Mouse (Mus musculus) midbrain, embryonic 16.5 days (tissue): ENCODE results near the gene Psmc3. TPM values are rescaled to one million over a fixed set of nuclear protein-coding genes. Genes with fewer than 3 reads are reported as not detected.
"Not testable (repeated sequence)": the region's sequence is repeated elsewhere in the genome, so short reads cannot be mapped to it uniquely, and the experiment has no call there.

Experiments
- ATAC-seq: fragments of 200-750 bp; cut with Nextera tagmentation; 2 replicates; pipeline ENCODE4 v1.8.0; 2017; ENCODE audit warnings: moderate TSS enrichment
- H3K27ac ChIP-seq: fragments of 300-500 bp; sonication (generic); 2 replicates; pipeline ENCODE4 v1.5.1; 2014; ENCODE audit warnings: mild to moderate bottlenecking, low read length, mixed read lengths
- H3K27me3 ChIP-seq: fragments of 300-500 bp; sonication (generic); 2 replicates; pipeline ENCODE4 v1.6.1; 2014; ENCODE audit warnings: low read depth, low read length, mixed read lengths; ENCODE audit not compliant: control insufficient read depth, insufficient read depth
- H3K36me3 ChIP-seq: fragments of 300-500 bp; sonication (generic); 2 replicates; pipeline ENCODE4 v1.6.1; 2014; ENCODE audit warnings: mild to moderate bottlenecking, low read length, moderate library complexity, mixed read lengths; ENCODE audit not compliant: control insufficient read depth, insufficient read depth
- H3K4me1 ChIP-seq: fragments of 300-500 bp; sonication (generic); 2 replicates; pipeline ENCODE4 v1.6.1; 2014; ENCODE audit warnings: mild to moderate bottlenecking, low read length, mixed read lengths; ENCODE audit not compliant: control insufficient read depth, insufficient read depth
- H3K4me2 ChIP-seq: fragments of 300-500 bp; sonication (generic); 2 replicates; pipeline ENCODE4 v1.6.1; 2014; ENCODE audit warnings: mild to moderate bottlenecking, low read length, mixed read lengths
- H3K4me3 ChIP-seq: fragments of 300-500 bp; sonication (generic); 2 replicates; pipeline ENCODE4 v1.5.1; 2014; ENCODE audit warnings: low read depth, mild to moderate bottlenecking, low read length, moderate library complexity, mixed read lengths
- H3K9ac ChIP-seq: fragments of 300-500 bp; sonication (generic); 2 replicates; pipeline ENCODE4 v1.6.1; 2014; ENCODE audit warnings: low read depth, low read length, mixed read lengths
- H3K9me3 ChIP-seq: fragments of 300-500 bp; sonication (generic); replicated peaks from 2 replicates; pipeline ENCODE4 v1.6.1; 2014; ENCODE audit warnings: mild to moderate bottlenecking, low read length, mixed read lengths; ENCODE audit not compliant: control insufficient read depth, poor library complexity, severe bottlenecking
- WGBS: fragments of 180-500 bp; shearing (Covaris S2); extraction: QIAGEN DNeasy Blood & Tissue Kit; methylation state at CpG from one replicate; pipeline ENCODE4 v1.1.7; 2014; 5-methylcytosine and 5-hydroxymethylcytosine counted together
- polyA plus RNA-seq: library from polyadenylated mRNA; unstranded; fragments of >200 nt; fragmentation: Nextera tagmentation; extraction: Ambion mirVana; gene quantifications from 2 replicates; pipeline ENCODE4 v1.2.1, GENCODE M21; 2015

Gene Psmc3
- polyA plus RNA-seq, 1 experiment from 2014 or later, result 247 TPM

DNA sequence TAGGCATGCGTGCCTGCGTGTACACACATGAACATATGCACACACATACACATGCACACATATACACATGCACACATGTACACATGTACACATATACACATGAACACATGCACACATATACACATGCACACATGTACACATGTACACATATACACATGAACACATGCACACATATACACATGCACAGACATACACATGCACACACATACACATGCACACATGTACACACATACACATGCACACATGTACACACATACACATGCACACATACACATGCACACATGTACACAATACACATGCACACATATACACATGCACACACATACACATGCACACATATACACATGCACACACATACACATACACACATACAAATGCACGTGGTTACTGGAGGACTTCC lies 58.0 kb downstream of the Psmc3 start:
- H3K4me1 ChIP-seq, ATAC-seq, H3K27me3 ChIP-seq, H3K36me3 ChIP-seq, H3K9ac ChIP-seq, H3K4me2 ChIP-seq, H3K9me3 ChIP-seq, H3K4me3 ChIP-seq, H3K27ac ChIP-seq: not testable (repeated sequence)
- 96% methylated on average over 3 of the region's 3 CpGs for WGBS

DNA sequence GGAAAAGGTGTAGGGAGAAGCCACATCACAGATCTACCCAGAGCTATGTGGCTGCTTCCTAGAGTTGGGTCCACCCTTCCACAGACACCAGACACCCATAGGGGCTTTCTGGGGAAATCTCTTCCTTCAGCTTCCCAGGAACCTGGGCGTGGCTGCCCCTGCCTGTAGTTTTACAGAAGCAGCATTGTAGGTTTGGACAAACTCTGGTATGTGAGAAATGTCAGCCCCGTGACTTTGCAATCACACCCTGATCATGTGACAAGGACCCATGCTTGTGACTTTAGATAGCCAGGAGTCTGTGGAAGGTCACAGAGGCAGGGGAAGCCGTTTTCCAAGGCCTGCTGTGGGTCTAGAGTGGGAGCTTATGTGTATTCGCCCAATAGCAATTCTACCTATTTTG lies 58.7 kb downstream of the Psmc3 start:
- H3K9me3 ChIP-seq, result no peaks in the 10 kb centered on the region
- no peak overlapping the region for H3K4me3 ChIP-seq
- H3K4me2 ChIP-seq, result no peak overlapping the region
- H3K27me3 ChIP-seq, result no peaks in the 10 kb centered on the region
- no peaks in the 10 kb centered on the region for H3K36me3 ChIP-seq
- WGBS, result 64% methylated on average over 4 of the region's 4 CpGs
- no peaks in the 10 kb centered on the region; the same call in 1 of the 2 replicates for H3K4me1 ChIP-seq
- H3K27ac ChIP-seq, result no peak overlapping the region
- H3K9ac ChIP-seq, result no peak overlapping the region
- ATAC-seq, result no peak

DNA sequence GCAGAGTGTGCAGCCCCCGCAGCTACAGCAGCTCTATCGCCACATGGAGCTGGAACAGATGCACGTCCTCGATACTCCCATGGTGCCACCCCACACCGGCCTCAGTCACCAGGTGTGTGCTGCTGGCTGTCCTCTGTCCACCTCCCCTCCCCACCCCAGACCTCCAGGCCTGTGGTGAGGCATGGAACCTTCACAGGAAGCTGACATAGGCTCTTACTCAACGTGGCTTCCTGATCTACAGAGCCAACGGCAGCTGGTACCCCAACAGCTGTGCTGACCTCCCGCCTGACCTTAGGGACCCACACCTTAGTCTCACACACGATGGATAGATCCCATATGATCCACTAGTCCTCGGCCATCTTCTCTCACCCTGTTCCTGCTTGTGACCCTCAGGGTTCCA lies 59.5 kb downstream of the Psmc3 start:
- Histone ChIP-seq H3K4me2 (no peak overlapping the region), H3K27me3 (no peaks in the 10 kb centered on the region), H3K27ac (no peak overlapping the region), H3K36me3 (no peaks in the 10 kb centered on the region), H3K9ac (no peak overlapping the region), H3K4me3 (no peak overlapping the region), H3K4me1 (no peaks in the 10 kb centered on the region; the same call in 1 of the 2 replicates), H3K9me3 (no peaks in the 10 kb centered on the region)
- 84% methylated on average over 10 of the region's 10 CpGs for WGBS
- no peak for ATAC-seq

DNA sequence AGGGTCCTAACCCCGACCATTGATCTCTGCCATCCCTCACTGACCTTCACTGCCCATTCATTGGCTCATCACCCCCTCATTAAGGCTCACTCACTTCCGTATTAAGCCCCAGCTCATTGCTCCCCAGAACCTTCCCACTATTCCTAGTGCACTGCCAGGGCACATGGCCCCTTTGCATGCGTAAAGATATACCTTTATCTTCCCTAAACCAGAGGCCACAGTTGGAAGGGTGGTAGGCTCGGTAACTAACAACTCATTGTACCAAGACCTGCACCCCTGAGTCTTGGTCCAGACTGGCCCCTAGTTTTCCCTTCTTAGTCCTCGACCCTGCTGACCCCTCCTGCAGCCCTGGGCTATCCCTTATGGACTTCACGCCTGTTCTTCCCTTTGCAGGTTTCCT lies 60.0 kb downstream of the Psmc3 start:
- Histone ChIP-seq H3K9ac (no peak overlapping the region), H3K4me2 (no peak overlapping the region), H3K9me3 (no peaks in the 10 kb centered on the region), H3K4me1 (no peaks in the 10 kb centered on the region; the same call in 1 of the 2 replicates), H3K27me3 (no peaks in the 10 kb centered on the region), H3K36me3 (no peaks in the 10 kb centered on the region), H3K27ac (no peak overlapping the region), H3K4me3 (no peak overlapping the region)
- ATAC-seq, result no peak
- 70% methylated on average over 6 of the region's 6 CpGs for WGBS

DNA sequence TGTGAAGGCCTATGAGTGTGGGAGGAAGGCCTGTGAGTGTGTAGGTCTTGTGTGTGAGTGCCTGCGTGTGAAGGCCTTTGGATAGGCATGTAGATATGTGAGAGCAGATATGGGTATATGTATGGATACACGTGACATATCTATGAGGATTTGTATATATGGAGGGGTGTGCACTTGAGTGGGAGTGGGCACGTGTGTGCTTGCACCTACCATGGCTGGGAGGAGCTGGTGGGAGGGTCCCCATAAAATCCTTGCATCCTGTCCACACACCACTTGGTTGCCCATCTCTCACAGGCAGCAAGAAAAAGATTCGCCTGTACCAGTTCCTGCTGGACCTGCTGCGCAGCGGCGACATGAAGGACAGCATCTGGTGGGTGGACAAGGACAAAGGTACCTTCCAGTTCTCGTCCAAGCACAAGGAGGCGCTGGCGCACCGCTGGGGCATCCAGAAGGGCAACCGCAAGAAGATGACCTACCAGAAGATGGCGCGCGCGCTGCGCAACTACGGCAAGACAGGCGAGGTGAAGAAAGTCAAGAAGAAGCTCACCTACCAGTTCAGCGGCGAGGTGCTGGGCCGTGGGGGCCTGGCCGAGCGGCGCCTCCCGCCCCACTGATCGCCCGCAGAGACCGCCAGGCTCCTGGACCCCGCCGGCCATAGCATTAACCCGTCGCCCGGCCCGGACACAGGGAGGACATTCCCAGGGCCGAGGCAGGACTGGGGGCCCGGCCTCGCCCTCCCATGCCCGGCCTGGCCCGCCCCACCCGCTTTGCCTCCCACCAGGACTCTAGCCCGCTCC lies 61.2 kb downstream of the Psmc3 start:
- no peaks in the 10 kb centered on the region for H3K36me3 ChIP-seq
- no peaks in the 10 kb centered on the region for H3K27me3 ChIP-seq
- ATAC-seq, result peak; percentile 33; the same call in 1 of the 2 replicates
- no peaks in the 10 kb centered on the region; the same call in 1 of the 2 replicates for H3K4me1 ChIP-seq
- 6% methylated on average over 41 of the region's 42 CpGs for WGBS
- H3K4me2 ChIP-seq, result peak overlapping the region; percentile 57
- H3K4me3 ChIP-seq, result peak overlapping the region; percentile 33
- no peak overlapping the region for H3K27ac ChIP-seq
- H3K9ac ChIP-seq, result peak overlapping the region; percentile 48; the same call in 1 of the 2 replicates
- no peaks in the 10 kb centered on the region for H3K9me3 ChIP-seq

DNA sequence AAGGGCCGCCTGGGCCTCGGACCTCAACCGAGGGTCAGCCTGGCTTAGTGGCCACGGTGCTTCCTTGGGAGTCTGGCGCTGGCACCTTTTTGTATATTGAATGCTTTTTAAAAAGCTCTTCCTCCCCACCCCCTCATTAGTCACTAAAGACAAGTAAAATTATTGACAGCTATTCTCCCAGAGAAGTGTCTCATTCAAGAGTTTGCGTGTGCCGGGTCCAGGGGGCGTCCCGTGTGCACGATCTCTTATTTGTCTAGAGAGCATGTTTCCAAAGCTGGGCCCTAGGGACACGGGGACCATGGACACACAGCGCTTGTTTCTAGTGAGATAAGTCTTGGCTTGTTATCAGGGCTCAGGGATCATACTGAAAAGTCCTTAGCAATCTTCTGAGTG lies 61.8 kb downstream of the Psmc3 start:
- no peaks in the 10 kb centered on the region for H3K9me3 ChIP-seq
- no peaks in the 10 kb centered on the region; the same call in 1 of the 2 replicates for H3K4me1 ChIP-seq
- H3K9ac ChIP-seq, result peak overlapping the region; percentile 48; the same call in 1 of the 2 replicates
- 36% methylated on average over 12 of the region's 12 CpGs for WGBS
- no peaks in the 10 kb centered on the region for H3K27me3 ChIP-seq
- H3K4me2 ChIP-seq, result peak overlapping the region; percentile 57
- no peaks in the 10 kb centered on the region for H3K36me3 ChIP-seq
- peak overlapping the region; percentile 33 for H3K4me3 ChIP-seq
- no peak for ATAC-seq
- H3K27ac ChIP-seq, result no peak overlapping the region

Other genes with a start within 250 kb of the Psmc3 start
- gene Mtch2, start 206.9 kb upstream of the Psmc3 start, polyA plus RNA-seq, result 248 and 250 TPM in 2 replicates
- 42.6 and 55.6 TPM in 2 replicates for gene C1qtnf4, start 168.1 kb upstream of the Psmc3 start, polyA plus RNA-seq
- 61.6 and 62.6 TPM in 2 replicates for gene Kbtbd4, start 149.3 kb upstream of the Psmc3 start, polyA plus RNA-seq
- gene Ndufs3, start 149.2 kb upstream of the Psmc3 start, polyA plus RNA-seq, result 206 and 208 TPM in 2 replicates
- gene Celf1, start 113.6 kb upstream of the Psmc3 start, polyA plus RNA-seq, result 115 and 121 TPM in 2 replicates
- 0.42 and 0.64 TPM in 2 replicates for gene Rapsn, start 18.4 kb upstream of the Psmc3 start, polyA plus RNA-seq
- 30.4 and 35.0 TPM in 2 replicates for gene Slc39a13, start 16.4 kb downstream of the Psmc3 start, polyA plus RNA-seq
- gene Spi1, start 28.4 kb downstream of the Psmc3 start, polyA plus RNA-seq, result 2.1 and 2.8 TPM in 2 replicates
- gene Mybpc3, start 64.1 kb downstream of the Psmc3 start, polyA plus RNA-seq, result 0.04 TPM in 1 of 2 replicates, not detected in the other
- gene Madd, start 129.8 kb downstream of the Psmc3 start, polyA plus RNA-seq, result 62.1 and 66.8 TPM in 2 replicates
- gene Nr1h3, start 148.8 kb downstream of the Psmc3 start, polyA plus RNA-seq, result 2.7 and 2.9 TPM in 2 replicates
- gene Acp2, start 148.9 kb downstream of the Psmc3 start, polyA plus RNA-seq, result 38.3 and 39.2 TPM in 2 replicates
- gene Ddb2, start 183.0 kb downstream of the Psmc3 start, polyA plus RNA-seq, result 18.1 and 18.4 TPM in 2 replicates
- 9.7 and 17.5 TPM in 2 replicates for gene Pacsin3, start 201.9 kb downstream of the Psmc3 start, polyA plus RNA-seq
- gene Arfgap2, start 211.0 kb downstream of the Psmc3 start, polyA plus RNA-seq, result 73.0 and 74.4 TPM in 2 replicates